Mouse (Mus musculus): ENCODE measurements around the gene Tex48. TPM values are rescaled to one million over a fixed set of nuclear protein-coding genes. Genes with fewer than 3 reads are reported as not detected.

The Tex48 gene
- total RNA-seq, 2 experiments from 2014 or later = not detected

Other genes with a start within 250 kb of the Tex48 start
- gene Akna, start 219.1 kb downstream of the Tex48 start, total RNA-seq (2021) = 1 to 10 TPM; 3.3 TPM
- 10 to 100 TPM; 38.5 to 42.1 TPM for gene Whrn, start 126.4 kb downstream of the Tex48 start, total RNA-seq (2021)
- 100 to 1,000 TPM; 143 to 157 TPM for gene Atp6v1g1, start 77.7 kb downstream of the Tex48 start, total RNA-seq (2021)
- 10 to 100 TPM in 1 of 2 experiments, 1 to 10 TPM in 1; 9.5 to 10.4 TPM for gene Tmem268, start 63.6 kb downstream of the Tex48 start, total RNA-seq (2021)
- gene Gm11213, start 17.2 kb downstream of the Tex48 start, total RNA-seq (2021) = not detected
- not detected for gene Gm11214, start 41.0 kb upstream of the Tex48 start, total RNA-seq (2021)
- gene Tnfsf15, start 122.7 kb upstream of the Tex48 start, total RNA-seq (2021) = under 1 TPM in 1 of 2 experiments, not detected in 1; 0.14 TPM
- gene Tnfsf8, start 238.9 kb upstream of the Tex48 start, total RNA-seq (2021) = not detected